Mouse (Mus musculus) adrenal gland, adult 10 weeks (tissue): Measurements from ENCODE around the gene Gm28827. TPM values are rescaled to one million over a fixed set of nuclear protein-coding genes. Genes with fewer than 3 reads are reported as not detected.

Experiments used
- polyA plus RNA-seq: library from polyadenylated mRNA; stranded (reverse); fragments of 350-450 nt; fragmentation: Illumina TruSeq; extraction: RNeasy Lipid Tissue Mini Kit (QIAGEN cat#74804); gene quantifications from one replicate; pipeline ENCODE4 v1.2.3, GENCODE M21; 2014; ENCODE audit warnings: low read depth, low replicate concordance

The Gm28827 gene
- polyA plus RNA-seq: not detected

DNA sequence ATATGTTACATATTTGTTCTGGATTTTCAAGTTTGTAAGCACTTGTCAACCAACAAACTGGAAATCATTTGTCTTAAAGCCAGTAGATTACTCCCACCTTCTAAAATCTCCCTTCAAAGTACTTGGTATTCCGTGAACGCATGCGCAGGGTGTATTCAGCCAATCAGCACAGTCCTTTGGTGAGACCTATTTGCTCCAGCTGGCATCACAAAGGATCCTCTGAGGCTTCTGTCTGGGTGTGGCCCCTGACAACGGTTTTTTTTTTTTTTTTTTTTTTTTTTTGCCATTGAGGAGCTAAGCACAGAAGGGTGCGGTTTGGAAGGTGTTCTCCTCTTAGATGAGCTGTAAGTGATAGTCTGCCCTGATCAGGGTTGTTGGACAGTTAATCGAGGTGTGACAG, at the start of gene Gm28827:
Gm28827 (plus strand) TSS at position 301 of the 400 bp plus-strand sequence.

